Mouse (Mus musculus) hindbrain, embryonic 16.5 days (tissue): Measurements from ENCODE around the gene Smc5. TPM values are rescaled to one million over a fixed set of nuclear protein-coding genes. Genes with fewer than 3 reads are reported as not detected.

Experiments used
- ATAC-seq: fragments of 200-750 bp; cut with Nextera tagmentation; 2 replicates; pipeline ENCODE4 v1.8.0; 2017; ENCODE audit warnings: moderate TSS enrichment, moderate library complexity
- H3K27ac ChIP-seq: fragments of 300-500 bp; sonication (generic); 2 replicates; pipeline ENCODE4 v1.5.1; 2014; ENCODE audit warnings: low read depth, mild to moderate bottlenecking, control low read depth, low read length, moderate library complexity
- H3K27me3 ChIP-seq: fragments of 300-500 bp; sonication (generic); replicated peaks from 2 replicates; pipeline ENCODE4 v1.6.1; 2014; ENCODE audit warnings: low read length; ENCODE audit not compliant: control insufficient read depth, insufficient read depth
- H3K36me3 ChIP-seq: fragments of 300-500 bp; sonication (generic); 2 replicates; pipeline ENCODE4 v1.6.1; 2014; ENCODE audit warnings: mild to moderate bottlenecking, low read length, moderate library complexity, mixed read lengths; ENCODE audit not compliant: control insufficient read depth, insufficient read depth
- H3K4me1 ChIP-seq: fragments of 300-500 bp; sonication (generic); 2 replicates; pipeline ENCODE4 v1.6.1; 2014; ENCODE audit warnings: low read depth, low read length; ENCODE audit not compliant: control insufficient read depth, insufficient read depth
- H3K4me2 ChIP-seq: fragments of 300-500 bp; sonication (generic); 2 replicates; pipeline ENCODE4 v1.6.1; 2014; ENCODE audit warnings: mild to moderate bottlenecking, low read length, control low read depth, moderate library complexity
- H3K4me3 ChIP-seq: fragments of 300-500 bp; sonication (generic); 2 replicates; pipeline ENCODE4 v1.5.1; 2014; ENCODE audit warnings: mild to moderate bottlenecking, low read length, control low read depth, moderate library complexity
- H3K9ac ChIP-seq: fragments of 300-500 bp; sonication (generic); 2 replicates; pipeline ENCODE4 v1.6.1; 2014; ENCODE audit warnings: low read depth, mild to moderate bottlenecking, control low read depth, low read length, moderate library complexity
- H3K9me3 ChIP-seq: fragments of 300-500 bp; sonication (generic); 2 replicates; pipeline ENCODE4 v1.6.1; 2014; ENCODE audit warnings: mild to moderate bottlenecking, low read length, moderate library complexity; ENCODE audit not compliant: control insufficient read depth
- WGBS: fragments of 180-500 bp; shearing (Covaris S2); extraction: QIAGEN DNeasy Blood & Tissue Kit; methylation state at CpG from one replicate; pipeline ENCODE4 v1.1.7; 2014; 5-methylcytosine and 5-hydroxymethylcytosine counted together
- polyA plus RNA-seq: library from polyadenylated mRNA; unstranded; fragments of >200 nt; fragmentation: Nextera tagmentation; extraction: Ambion mirVana; gene quantifications from 2 replicates; pipeline ENCODE4 v1.2.1, GENCODE M21; 2015

Smc5 gene
- polyA plus RNA-seq, 1 experiment from 2014 or later, result 21.2 TPM

DNA sequence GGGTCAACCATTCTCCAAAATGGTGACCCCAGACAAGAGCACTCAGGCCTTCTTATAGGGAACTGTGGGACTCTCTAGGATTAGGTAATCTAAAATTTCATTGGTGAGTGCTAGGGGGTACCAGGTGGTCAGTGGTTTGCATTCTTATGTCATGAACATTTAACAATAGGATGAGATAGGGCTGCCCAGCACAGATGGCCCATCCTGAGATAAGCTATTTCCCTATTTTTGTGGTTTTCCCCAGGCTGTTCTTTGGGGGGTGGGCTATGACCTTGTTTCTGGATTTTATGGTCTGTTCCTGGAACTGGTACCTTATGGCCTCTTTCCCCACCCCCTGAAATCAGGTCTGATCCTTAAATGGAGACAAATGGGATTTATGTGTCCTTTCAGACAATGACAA is 23.5 kb upstream of the Smc5 start:
- ATAC-seq, result no peak
- H3K9ac ChIP-seq, result no peak overlapping the region

GRCm38 (mm10) chr19:23289251-23289650 is 15.6 kb upstream of the Smc5 start:
- Histone ChIP-seq H3K9ac (no peak overlapping the region), H3K9me3 (peaks cover 4% of the 10 kb centered on the region), H3K36me3 (no peaks in the 10 kb centered on the region), H3K4me1 (no peaks in the 10 kb centered on the region), H3K27me3 (no peaks in the 10 kb centered on the region), H3K27ac (no peak overlapping the region), H3K4me3 (no peak overlapping the region), H3K4me2 (no peak overlapping the region)
- 77% methylated on average over 1 of the region's 1 CpGs for WGBS
- no peak for ATAC-seq

More for the DNA sequence above, 23.5 kb upstream of the Smc5 start:
- Histone ChIP-seq H3K4me2 (no peak overlapping the region), H3K9me3 (no peaks in the 10 kb centered on the region), H3K27me3 (no peaks in the 10 kb centered on the region), H3K27ac (no peak overlapping the region), H3K36me3 (no peaks in the 10 kb centered on the region), H3K4me1 (no peaks in the 10 kb centered on the region), H3K4me3 (no peak overlapping the region)

- H3K9ac ChIP-seq, result no peak overlapping the region
- no peaks in the 10 kb centered on the region for H3K4me1 ChIP-seq
- no peak overlapping the region for H3K4me3 ChIP-seq
- no peaks in the 10 kb centered on the region for H3K9me3 ChIP-seq
- no peaks in the 10 kb centered on the region for H3K36me3 ChIP-seq
- H3K27ac ChIP-seq, result no peak overlapping the region
- no peak for ATAC-seq
- H3K4me2 ChIP-seq, result no peak overlapping the region
- no peaks in the 10 kb centered on the region for H3K27me3 ChIP-seq
- WGBS, result 58% methylated on average over 8 of the region's 8 CpGs
Observed at GRCm38 (mm10) chr19:23281911-23282660, 8.4 kb upstream of the Smc5 start.

- peak; percentile 48 for ATAC-seq
- no peak overlapping the region for H3K27ac ChIP-seq
- H3K36me3 ChIP-seq, result no peaks in the 10 kb centered on the region
- peak overlapping the region; percentile 55 for H3K4me3 ChIP-seq
- no peaks in the 10 kb centered on the region for H3K27me3 ChIP-seq
- H3K4me1 ChIP-seq, result peaks cover 10% of the 10 kb centered on the region
- peak overlapping the region; percentile 71; the same call in 1 of the 2 replicates for H3K9ac ChIP-seq
- H3K4me2 ChIP-seq, result peak overlapping the region; percentile 66
- 58% methylated on average over 4 of the region's 4 CpGs for WGBS
- H3K9me3 ChIP-seq, result no peaks in the 10 kb centered on the region
Observed at GRCm38 (mm10) chr19:23274054-23274724, 492 bp upstream of the Smc5 start.

GRCm38 (mm10) chr19:23256771-23257170 is 16.9 kb downstream of the Smc5 start:
- no peaks in the 10 kb centered on the region for H3K27me3 ChIP-seq
- ATAC-seq, result no peak
- peaks cover 17% of the 10 kb centered on the region for H3K36me3 ChIP-seq
- H3K4me2 ChIP-seq, result no peak overlapping the region
- no peaks in the 10 kb centered on the region for H3K4me1 ChIP-seq
- no peak overlapping the region for H3K27ac ChIP-seq
- H3K4me3 ChIP-seq, result no peak overlapping the region
- H3K9ac ChIP-seq, result no peak overlapping the region
- H3K9me3 ChIP-seq, result no peaks in the 10 kb centered on the region
- WGBS, result 77% methylated on average over 9 of the region's 9 CpGs

DNA sequence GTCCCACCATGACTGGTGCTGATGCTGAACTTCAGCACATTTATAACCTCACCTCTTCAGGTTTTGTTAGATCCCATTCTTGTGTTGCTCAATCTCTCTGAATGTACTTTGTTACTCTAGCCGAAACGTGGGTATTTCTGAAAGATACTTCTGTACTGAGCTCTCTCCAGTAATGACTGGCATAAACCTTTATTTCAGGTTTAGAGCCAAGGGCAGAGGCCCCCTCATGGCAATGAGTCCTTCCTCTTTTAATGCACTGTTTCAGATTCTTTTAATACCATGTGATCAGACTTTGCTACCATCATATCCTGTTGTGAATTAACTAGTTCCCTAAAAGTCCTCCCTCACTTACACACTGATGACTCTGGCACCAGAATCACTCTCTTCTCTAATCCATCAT is 27.2 kb downstream of the Smc5 start:
- ATAC-seq, result no peak
- WGBS, result 94% methylated on average over 2 of the region's 2 CpGs
- Histone ChIP-seq H3K4me2 (no peak overlapping the region), H3K9ac (no peak overlapping the region), H3K27me3 (no peaks in the 10 kb centered on the region), H3K36me3 (peaks cover 5% of the 10 kb centered on the region), H3K27ac (no peak overlapping the region), H3K9me3 (no peaks in the 10 kb centered on the region), H3K4me1 (no peaks in the 10 kb centered on the region), H3K4me3 (no peak overlapping the region)

GRCm38 (mm10) chr19:23225065-23225464 is 48.6 kb downstream of the Smc5 start:
- H3K4me2 ChIP-seq, result no peak overlapping the region
- no peak overlapping the region for H3K9ac ChIP-seq
- 40% methylated on average over 4 of the region's 4 CpGs for WGBS
- no peak for ATAC-seq
- H3K9me3 ChIP-seq, result no peaks in the 10 kb centered on the region
- H3K27ac ChIP-seq, result no peak overlapping the region
- H3K4me3 ChIP-seq, result no peak overlapping the region
- no peaks in the 10 kb centered on the region for H3K4me1 ChIP-seq
- no peaks in the 10 kb centered on the region for H3K27me3 ChIP-seq
- H3K36me3 ChIP-seq, result 0 out of 2 replicates have a peak, but pooled peaks cover 2% of the 10 kb centered on the region

DNA sequence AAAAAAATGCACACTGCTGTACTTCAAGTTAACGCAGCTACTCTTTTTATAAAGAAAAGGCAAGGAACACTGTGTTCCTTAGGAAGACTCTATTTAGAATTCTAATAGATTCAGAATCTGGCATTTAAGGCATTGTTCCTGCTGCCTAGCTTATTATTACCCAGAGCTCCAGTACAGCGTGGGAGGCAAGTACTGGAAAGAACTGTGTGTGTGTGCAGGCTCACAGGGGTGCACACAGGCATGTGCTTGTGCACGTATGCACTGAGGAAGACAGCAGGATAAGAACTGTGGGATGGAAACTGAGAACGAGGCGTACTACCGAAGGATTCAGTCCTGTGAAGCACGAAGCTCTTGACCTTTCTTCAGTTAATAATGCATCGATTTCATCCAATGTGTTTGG is 59.4 kb downstream of the Smc5 start:
- Histone ChIP-seq H3K9ac (no peak overlapping the region), H3K4me1 (no peaks in the 10 kb centered on the region), H3K36me3 (peaks cover 13% of the 10 kb centered on the region), H3K4me2 (no peak overlapping the region), H3K9me3 (no peaks in the 10 kb centered on the region), H3K4me3 (no peak overlapping the region), H3K27me3 (no peaks in the 10 kb centered on the region), H3K27ac (no peak overlapping the region)
- ATAC-seq, result no peak
- WGBS, result 67% methylated on average over 8 of the region's 8 CpGs

DNA sequence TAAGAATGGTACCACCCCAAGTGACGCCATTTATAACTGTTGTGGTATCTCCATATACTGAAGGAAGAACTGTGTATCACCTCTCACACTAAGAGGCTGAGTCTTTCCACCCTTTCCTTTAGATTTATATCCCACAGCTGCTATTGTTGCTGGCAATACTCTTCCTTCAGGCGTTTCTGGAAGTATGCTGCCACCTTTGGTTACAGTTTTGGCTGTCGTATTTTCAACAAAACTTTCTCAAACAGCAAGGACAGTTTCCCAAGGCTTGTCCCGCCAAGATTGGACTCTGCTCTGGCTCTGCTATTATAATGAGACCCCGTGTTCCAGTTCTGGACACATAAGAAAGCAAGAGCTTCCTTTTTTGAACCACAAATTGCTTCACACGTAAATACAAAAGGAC is 62.4 kb downstream of the Smc5 start:
- WGBS, result 90% methylated on average over 6 of the region's 6 CpGs
- H3K9me3 ChIP-seq, result no peaks in the 10 kb centered on the region
- no peak overlapping the region for H3K27ac ChIP-seq
- H3K27me3 ChIP-seq, result no peaks in the 10 kb centered on the region
- no peak for ATAC-seq
- H3K9ac ChIP-seq, result no peak overlapping the region
- H3K4me2 ChIP-seq, result no peak overlapping the region
- H3K4me3 ChIP-seq, result no peak overlapping the region
- H3K4me1 ChIP-seq, result no peaks in the 10 kb centered on the region
- H3K36me3 ChIP-seq, result peaks cover 13% of the 10 kb centered on the region
